Mouse (Mus musculus) lung, embryonic 16.5 days (tissue): Measurements from ENCODE around the gene Fer. TPM values are rescaled to one million over a fixed set of nuclear protein-coding genes. Genes with fewer than 3 reads are reported as not detected.

ENCODE experiments used
- ATAC-seq: fragments of 200-750 bp; cut with Nextera tagmentation; 2 replicates; pipeline ENCODE4 v1.8.0; 2017; ENCODE audit warnings: low read depth, mild to moderate bottlenecking, moderate library complexity
- H3K27ac ChIP-seq: fragments of 300-500 bp; sonication (generic); 2 replicates; pipeline ENCODE4 v1.5.1; 2014; ENCODE audit warnings: mild to moderate bottlenecking, control low read depth, low read length
- H3K27me3 ChIP-seq: fragments of 300-500 bp; sonication (generic); 2 replicates; pipeline ENCODE4 v1.6.1; 2014; ENCODE audit warnings: low read depth, low read length, mixed read lengths; ENCODE audit not compliant: control insufficient read depth, insufficient read depth
- H3K36me3 ChIP-seq: fragments of 300-500 bp; sonication (generic); 2 replicates; pipeline ENCODE4 v1.6.1; 2014; ENCODE audit warnings: low read length; ENCODE audit not compliant: control insufficient read depth, insufficient read depth
- H3K4me1 ChIP-seq: fragments of 300-500 bp; sonication (generic); replicated peaks from 2 replicates; pipeline ENCODE4 v1.6.1; 2014; ENCODE audit warnings: low read length, mixed read lengths; ENCODE audit not compliant: control insufficient read depth, insufficient read depth
- H3K4me2 ChIP-seq: fragments of 300-500 bp; sonication (generic); 2 replicates; pipeline ENCODE4 v1.6.1; 2014; ENCODE audit warnings: low read depth, low read length, control low read depth
- H3K4me3 ChIP-seq: fragments of 300-500 bp; sonication (generic); 2 replicates; pipeline ENCODE4 v1.5.1; 2014; ENCODE audit warnings: mild to moderate bottlenecking, low read length, control low read depth
- H3K9ac ChIP-seq: fragments of 300-500 bp; sonication (generic); 2 replicates; pipeline ENCODE4 v1.6.1; 2014; ENCODE audit warnings: low read length, control low read depth
- H3K9me3 ChIP-seq: fragments of 300-500 bp; sonication (generic); 2 replicates; pipeline ENCODE4 v1.6.1; 2016; ENCODE audit warnings: low read length; ENCODE audit not compliant: control insufficient read depth
- WGBS: fragments of 180-500 bp; shearing (Covaris S2); extraction: QIAGEN DNeasy Blood & Tissue Kit; methylation state at CpG from one replicate; pipeline ENCODE4 v1.1.7; 2014; 5-methylcytosine and 5-hydroxymethylcytosine counted together
- polyA plus RNA-seq: library from polyadenylated mRNA; unstranded; fragments of >200 nt; fragmentation: Nextera tagmentation; extraction: Ambion mirVana; gene quantifications from 2 replicates; pipeline ENCODE4 v1.2.1, GENCODE M21; 2015

Fer gene
- polyA plus RNA-seq, 1 experiment from 2014 or later = 28.5 TPM

DNA sequence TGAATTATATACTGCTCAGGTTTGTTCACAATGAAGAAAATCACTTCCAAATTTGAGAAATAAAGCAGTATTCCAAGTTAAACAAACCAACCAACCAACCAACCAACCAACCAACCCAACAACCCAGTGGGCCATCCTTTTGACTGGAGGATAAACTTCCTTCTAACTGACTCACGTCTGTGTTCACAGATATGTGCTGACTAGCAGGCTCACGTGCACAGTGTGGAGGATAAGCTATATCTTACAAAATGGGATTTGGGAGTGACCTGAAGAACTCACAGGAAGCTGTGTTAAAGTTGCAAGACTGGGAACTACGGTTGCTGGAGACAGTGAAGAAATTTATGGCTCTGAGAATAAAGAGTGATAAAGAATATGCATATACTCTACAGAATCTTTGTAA is 33.0 kb downstream of the Fer start:
- no peaks in the 10 kb centered on the region for H3K4me1 ChIP-seq
- no peaks in the 10 kb centered on the region for H3K9me3 ChIP-seq
- H3K27me3 ChIP-seq = no peaks in the 10 kb centered on the region
- WGBS = 74% methylated on average over 3 of the region's 3 CpGs
- no peaks in the 10 kb centered on the region for H3K36me3 ChIP-seq
- no peak overlapping the region for H3K4me2 ChIP-seq
- H3K27ac ChIP-seq = no peak overlapping the region
- no peak overlapping the region for H3K9ac ChIP-seq
- no peak overlapping the region for H3K4me3 ChIP-seq
- no peak for ATAC-seq

DNA sequence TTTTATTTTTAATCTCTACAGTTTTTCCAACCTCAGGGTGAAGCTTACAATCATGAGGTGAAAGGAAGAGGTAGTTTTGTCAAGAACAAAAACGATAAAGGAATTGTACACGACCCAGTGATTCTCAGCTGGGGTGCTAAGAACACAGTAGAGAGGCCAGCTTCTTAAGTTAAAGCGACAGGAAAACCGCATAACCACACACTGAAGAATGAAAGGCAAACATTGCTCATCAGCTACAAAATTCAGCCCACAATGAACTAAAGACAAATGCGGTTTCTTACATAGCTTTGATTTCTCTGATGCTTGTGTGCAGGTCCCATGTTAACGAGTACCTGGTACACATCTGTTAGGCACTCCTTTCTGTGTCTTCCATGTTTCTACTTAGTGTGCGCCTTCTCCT is 34.2 kb downstream of the Fer start:
- Histone ChIP-seq H3K36me3 (no peaks in the 10 kb centered on the region), H3K9ac (no peak overlapping the region), H3K27ac (no peak overlapping the region), H3K27me3 (no peaks in the 10 kb centered on the region), H3K4me1 (no peaks in the 10 kb centered on the region), H3K9me3 (no peaks in the 10 kb centered on the region), H3K4me2 (no peak overlapping the region), H3K4me3 (no peak overlapping the region)
- 84% methylated on average over 7 of the region's 7 CpGs for whole genome bisulfite sequencing
- ATAC-seq = no peak

DNA sequence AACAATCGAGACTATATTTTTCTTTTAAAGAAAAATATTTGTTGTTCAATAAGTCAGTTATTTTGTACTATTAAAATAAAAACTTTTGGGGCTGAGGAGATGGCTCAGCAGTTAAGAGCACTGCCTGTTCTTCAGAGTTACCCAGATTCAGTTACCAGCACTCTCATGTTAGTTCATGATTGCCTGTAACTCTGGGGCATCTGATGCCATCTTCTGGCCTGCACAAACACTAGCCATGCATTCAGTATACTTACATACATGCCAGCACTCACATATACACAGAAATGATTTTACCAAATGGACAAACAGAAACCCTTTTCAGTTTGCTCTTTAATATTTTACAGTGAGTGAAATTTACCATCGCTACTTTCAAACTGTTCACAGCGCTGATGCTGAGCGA is 46.4 kb downstream of the Fer start:
- 91% methylated on average over 4 of the region's 4 CpGs for WGBS

DNA sequence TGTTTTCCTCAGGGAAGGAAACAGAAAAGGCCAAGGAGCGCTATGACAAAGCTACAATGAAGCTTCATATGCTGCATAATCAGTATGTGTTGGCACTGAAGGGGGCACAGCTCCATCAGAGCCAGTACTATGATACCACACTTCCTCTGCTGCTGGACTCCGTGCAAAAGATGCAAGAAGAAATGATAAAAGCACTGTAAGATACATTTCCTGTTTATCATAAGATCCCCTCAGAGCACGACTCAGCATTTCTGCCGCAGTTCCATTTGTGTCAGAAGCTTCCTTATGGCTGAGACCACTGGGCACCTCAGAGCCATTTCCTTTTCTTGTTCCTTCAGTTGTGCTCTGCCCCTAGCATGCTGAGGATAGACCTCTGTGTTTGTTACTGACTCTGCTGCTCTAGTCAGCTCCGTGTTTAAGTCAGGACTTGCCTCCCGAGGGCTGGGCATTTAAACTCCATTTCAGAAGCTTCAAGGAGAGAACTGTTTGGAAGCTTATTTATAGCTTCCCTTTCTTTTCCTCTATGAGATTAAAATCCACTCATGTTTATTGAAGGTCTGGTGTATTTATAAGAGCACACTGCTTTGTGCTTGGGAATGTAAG is 58.8 kb downstream of the Fer start:
- no peaks in the 10 kb centered on the region for H3K27me3 ChIP-seq
- ATAC-seq = peak; percentile 61
- no peaks in the 10 kb centered on the region for H3K36me3 ChIP-seq
- H3K4me3 ChIP-seq = no peak overlapping the region
- peaks cover 10% of the 10 kb centered on the region for H3K4me1 ChIP-seq
- peak overlapping the region; percentile 44 for H3K27ac ChIP-seq
- H3K4me2 ChIP-seq = no peak overlapping the region
- WGBS = 43% methylated on average over 6 of the region's 6 CpGs
- H3K9me3 ChIP-seq = no peaks in the 10 kb centered on the region
- no peak overlapping the region for H3K9ac ChIP-seq

More for the DNA sequence above, 46.4 kb downstream of the Fer start:
- Histone ChIP-seq H3K9ac (no peak overlapping the region), H3K9me3 (no peaks in the 10 kb centered on the region), H3K27me3 (no peaks in the 10 kb centered on the region), H3K4me2 (no peak overlapping the region), H3K4me1 (no peaks in the 10 kb centered on the region), H3K27ac (no peak overlapping the region), H3K4me3 (no peak overlapping the region), H3K36me3 (0 out of 2 replicates have a peak, but pooled peaks cover 2% of the 10 kb centered on the region)
- no peak for ATAC-seq

DNA sequence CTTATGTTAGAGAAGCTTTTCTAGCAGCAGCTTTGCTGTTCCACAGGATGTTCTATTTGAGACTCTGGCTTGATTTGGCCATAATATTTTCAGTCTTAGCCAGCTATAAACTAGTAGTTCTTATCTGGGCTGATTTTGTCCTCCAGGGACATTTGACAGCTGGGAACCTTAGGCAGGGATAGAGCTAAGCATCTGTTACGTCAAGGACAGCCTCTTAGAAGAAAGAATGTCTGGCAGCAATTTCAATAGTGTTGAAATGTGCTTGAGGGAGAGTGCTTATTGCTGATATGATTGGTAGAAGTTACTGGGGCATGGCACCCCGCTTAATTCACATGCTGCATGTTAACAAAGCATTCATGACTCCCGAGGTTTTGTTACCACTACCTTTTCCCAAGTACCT is 62.7 kb downstream of the Fer start:
- Histone ChIP-seq H3K4me3 (no peak overlapping the region), H3K4me2 (no peak overlapping the region), H3K9me3 (no peaks in the 10 kb centered on the region), H3K27ac (no peak overlapping the region), H3K4me1 (peaks cover 10% of the 10 kb centered on the region), H3K9ac (no peak overlapping the region), H3K36me3 (no peaks in the 10 kb centered on the region), H3K27me3 (no peaks in the 10 kb centered on the region)
- WGBS = 58% methylated on average over 3 of the region's 3 CpGs
- ATAC-seq = peak; percentile 62

DNA sequence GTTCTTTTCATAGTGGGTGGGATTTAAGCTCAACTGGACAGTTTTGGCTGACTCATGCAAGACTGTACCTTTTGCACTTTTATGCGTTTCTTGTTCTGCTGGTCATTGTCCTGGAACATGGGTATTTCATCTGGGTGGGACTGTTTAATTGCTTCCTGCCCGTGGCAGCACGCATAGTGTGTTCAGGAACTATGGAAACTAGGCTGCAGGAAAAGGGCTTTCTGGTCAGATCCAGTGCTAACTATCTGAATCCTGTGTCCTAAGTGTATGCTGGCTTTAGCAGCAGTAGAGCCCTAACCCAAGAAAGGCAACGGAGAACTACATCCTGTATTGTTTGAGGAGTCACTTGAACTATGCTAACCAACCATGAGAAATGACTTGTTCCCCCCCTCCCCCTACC is 67.8 kb downstream of the Fer start:
- no peak overlapping the region for H3K9ac ChIP-seq
- H3K27ac ChIP-seq = no peak overlapping the region
- H3K9me3 ChIP-seq = no peaks in the 10 kb centered on the region
- H3K4me1 ChIP-seq = no peaks in the 10 kb centered on the region
- no peaks in the 10 kb centered on the region for H3K27me3 ChIP-seq
- whole genome bisulfite sequencing = 68% methylated on average over 4 of the region's 4 CpGs
- no peak overlapping the region for H3K4me3 ChIP-seq
- H3K36me3 ChIP-seq = peaks cover 3% of the 10 kb centered on the region; the same call in 1 of the 2 replicates
- ATAC-seq = no peak
- no peak overlapping the region for H3K4me2 ChIP-seq

DNA sequence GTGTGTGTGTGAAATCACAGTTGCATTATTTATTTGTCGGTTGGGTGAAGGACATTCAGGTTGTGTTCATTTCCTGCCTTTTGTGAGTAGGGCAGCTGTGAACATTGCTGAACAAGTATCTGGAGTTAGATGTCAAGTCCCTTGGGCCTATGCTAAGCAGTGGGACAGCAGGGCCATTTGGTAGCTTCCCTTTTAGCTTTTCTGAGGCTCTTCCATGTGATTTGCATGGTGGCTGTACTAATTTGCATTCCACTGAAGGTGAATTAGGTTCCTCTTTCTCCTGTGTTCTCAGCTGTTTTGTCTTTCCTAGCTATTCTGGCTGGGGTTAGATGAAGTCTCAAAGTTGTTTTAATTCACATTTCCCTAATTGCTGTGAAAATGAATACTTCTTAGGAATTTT is 68.7 kb downstream of the Fer start:
- 74% methylated on average over 1 of the region's 1 CpGs for WGBS
- Histone ChIP-seq H3K4me3 (no peak overlapping the region), H3K9ac (no peak overlapping the region), H3K36me3 (peaks cover 3% of the 10 kb centered on the region; the same call in 1 of the 2 replicates), H3K9me3 (no peaks in the 10 kb centered on the region), H3K27me3 (no peaks in the 10 kb centered on the region), H3K27ac (no peak overlapping the region), H3K4me1 (no peaks in the 10 kb centered on the region), H3K4me2 (no peak overlapping the region)
- ATAC-seq = no peak

DNA sequence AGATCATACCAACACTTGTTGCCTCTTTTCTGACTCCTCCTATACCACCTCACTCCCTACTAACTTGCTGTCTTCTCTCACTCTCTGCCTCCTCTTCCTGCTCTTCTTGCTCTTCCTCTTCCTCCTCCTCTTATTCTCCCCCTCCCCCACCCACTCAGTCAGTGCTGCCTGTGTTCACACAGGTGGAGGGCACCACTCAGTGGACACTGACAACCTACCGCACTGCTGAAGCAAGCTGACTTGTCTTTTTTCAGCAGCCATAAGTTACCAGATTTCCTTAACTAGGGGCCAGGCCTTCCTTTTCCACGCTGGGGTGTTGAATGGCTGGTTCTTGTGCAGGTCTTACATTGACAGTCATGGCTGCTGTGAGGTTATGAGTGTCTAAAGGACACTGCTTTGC is 72.5 kb downstream of the Fer start:
- Histone ChIP-seq H3K4me3 (no peak overlapping the region), H3K4me2 (no peak overlapping the region), H3K9me3 (no peaks in the 10 kb centered on the region), H3K27me3 (no peaks in the 10 kb centered on the region), H3K27ac (no peak overlapping the region), H3K9ac (no peak overlapping the region), H3K36me3 (peaks cover 3% of the 10 kb centered on the region; the same call in 1 of the 2 replicates), H3K4me1 (no peaks in the 10 kb centered on the region)
- 81% methylated on average over 2 of the region's 2 CpGs for WGBS
- no peak for ATAC-seq

DNA sequence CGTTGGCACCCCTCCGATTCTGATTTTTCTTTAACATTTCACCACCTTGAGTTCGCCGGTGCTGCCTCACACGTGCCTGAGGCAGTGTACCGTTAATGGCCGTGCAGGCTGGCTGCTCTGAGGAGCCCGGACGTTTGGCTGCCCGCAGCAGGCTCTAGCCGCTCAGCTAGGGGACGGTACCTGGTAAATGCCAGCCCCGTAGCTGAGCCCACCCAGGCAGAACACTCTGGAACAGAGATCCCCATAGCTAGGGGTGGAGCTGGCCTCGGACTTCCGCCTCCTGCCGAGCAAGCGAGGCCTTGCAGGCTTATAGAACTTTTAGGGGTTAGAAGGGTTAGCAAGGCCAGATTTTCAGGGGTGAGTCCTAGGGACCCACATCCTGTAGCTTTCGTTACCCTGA is 75.0 kb downstream of the Fer start:
- Histone ChIP-seq H3K4me3 (no peak overlapping the region), H3K4me2 (no peak overlapping the region), H3K27me3 (no peaks in the 10 kb centered on the region), H3K27ac (no peak overlapping the region), H3K36me3 (peaks cover 3% of the 10 kb centered on the region; the same call in 1 of the 2 replicates), H3K9ac (no peak overlapping the region), H3K9me3 (no peaks in the 10 kb centered on the region), H3K4me1 (no peaks in the 10 kb centered on the region)
- no peak for ATAC-seq
- 75% methylated on average over 18 of the region's 18 CpGs for WGBS

DNA sequence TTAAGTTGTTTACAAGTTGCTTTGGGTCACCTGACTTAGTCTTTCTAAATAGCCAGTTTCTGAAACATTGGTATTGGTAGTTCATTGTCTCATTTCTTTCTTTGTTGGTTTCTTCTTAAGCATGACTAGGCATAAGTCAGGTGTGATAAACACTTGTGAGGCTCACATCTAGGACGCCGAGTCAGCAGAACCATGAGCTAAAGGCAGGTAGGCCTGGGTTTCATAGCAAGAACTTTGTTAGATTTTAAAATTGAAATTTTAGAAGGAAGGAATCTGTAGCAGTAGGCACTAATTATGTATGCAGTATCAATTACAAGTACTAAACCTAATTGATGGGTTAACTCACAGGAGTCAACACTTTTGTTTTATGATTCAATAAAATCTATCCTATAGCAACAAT is 83.9 kb downstream of the Fer start:
- Histone ChIP-seq H3K27me3 (no peaks in the 10 kb centered on the region), H3K4me1 (no peaks in the 10 kb centered on the region), H3K27ac (no peak overlapping the region), H3K4me3 (no peak overlapping the region), H3K36me3 (0 out of 2 replicates have a peak, but pooled peaks cover 3% of the 10 kb centered on the region), H3K4me2 (no peak overlapping the region), H3K9me3 (no peaks in the 10 kb centered on the region), H3K9ac (no peak overlapping the region)
- 98% methylated on average over 2 of the region's 2 CpGs for WGBS
- no peak for ATAC-seq
